Mouse (Mus musculus) frontal cortex, adult (tissue): ENCODE measurements at regions not wholly inside any gene's neighbourhood (a gene's known extent, or its start where the extent isn't known, plus 50 kb on each side); places are given as distances from the start of the nearest gene placed in this dataset.

Experiments used
- ATAC-seq: cut with Nextera tagmentation; 2 replicates; pipeline ENCODE4 v1.9.2; 2017; ENCODE audit warnings: mild to moderate bottlenecking, moderate library complexity, mixed read lengths; ENCODE audit not compliant: low TSS enrichment

GRCm38 (mm10) chr1:194041393-194042352 is 576.3 kb upstream of the Plxna2 start:
- peak; percentile 72 for ATAC-seq

GRCm38 (mm10) chr1:194038711-194039110 is 579.3 kb upstream of the Plxna2 start:
- no peak for ATAC-seq

DNA sequence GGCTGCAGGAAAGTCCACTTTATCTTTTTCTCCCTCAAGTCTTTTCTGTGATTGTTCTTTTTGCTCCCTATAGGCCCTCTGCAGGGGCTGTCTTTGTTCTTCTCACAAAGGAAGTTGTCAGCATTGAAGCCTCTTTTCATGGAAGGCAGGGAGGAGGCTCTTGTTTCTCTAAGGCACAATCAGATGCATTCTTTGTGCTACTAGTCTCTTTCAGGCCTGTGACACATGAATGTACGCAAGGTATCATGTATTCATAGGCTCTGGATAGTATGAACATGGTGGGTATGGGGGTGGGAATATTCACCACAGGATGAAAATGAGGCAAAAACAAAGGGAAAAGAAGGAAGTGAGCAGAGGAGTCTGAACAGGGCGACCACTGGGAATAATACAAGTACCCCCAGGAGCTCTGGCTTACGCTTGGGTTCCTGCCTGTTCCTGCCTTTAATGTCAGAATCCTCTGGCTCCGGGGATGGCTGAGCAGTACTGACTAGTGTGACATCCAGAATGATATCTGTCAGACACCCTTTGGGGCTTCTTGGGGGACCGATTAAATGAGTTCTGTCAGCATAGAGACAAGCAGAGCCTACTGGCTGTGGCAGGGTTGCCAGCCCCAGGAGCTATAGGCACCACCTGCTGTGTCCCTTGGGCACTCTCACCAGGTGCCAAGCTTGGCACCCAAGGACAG is 583.7 kb upstream of the Plxna2 start:
- ATAC-seq, result no peak

- no peak for ATAC-seq
Observed at GRCm38 (mm10) chr1:194032603-194033002, 585.4 kb upstream of the Plxna2 start.

DNA sequence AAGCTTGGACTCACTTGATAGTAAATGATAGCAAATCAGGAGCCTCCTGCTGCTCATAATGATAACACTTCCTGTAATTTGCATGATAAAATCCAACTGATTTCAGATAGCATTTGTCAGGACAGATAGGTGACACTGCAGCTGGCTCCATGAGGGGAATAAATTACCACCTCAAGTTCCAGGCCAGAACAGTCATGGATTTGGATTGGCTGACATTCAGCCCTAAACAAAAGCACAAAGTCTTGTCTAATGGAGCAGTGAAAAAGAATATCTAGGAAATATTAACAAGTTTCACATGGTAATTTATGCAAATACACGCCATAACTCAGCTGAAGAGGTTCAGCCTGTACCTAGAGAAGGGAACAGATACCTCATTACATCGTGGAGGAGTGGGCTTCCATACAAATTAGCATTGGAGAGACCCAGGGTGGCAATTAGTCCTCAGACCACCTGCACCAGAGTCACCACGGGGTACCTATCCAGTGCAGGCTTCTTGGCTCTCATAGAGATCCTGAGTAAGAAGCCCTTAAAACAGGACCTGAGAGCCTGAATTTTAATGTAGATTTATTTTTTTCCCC is 587.3 kb upstream of the Plxna2 start:
- no peak for ATAC-seq

GRCm38 (mm10) chr1:194026958-194027692 is 590.9 kb upstream of the Plxna2 start:
- no peak for ATAC-seq

DNA sequence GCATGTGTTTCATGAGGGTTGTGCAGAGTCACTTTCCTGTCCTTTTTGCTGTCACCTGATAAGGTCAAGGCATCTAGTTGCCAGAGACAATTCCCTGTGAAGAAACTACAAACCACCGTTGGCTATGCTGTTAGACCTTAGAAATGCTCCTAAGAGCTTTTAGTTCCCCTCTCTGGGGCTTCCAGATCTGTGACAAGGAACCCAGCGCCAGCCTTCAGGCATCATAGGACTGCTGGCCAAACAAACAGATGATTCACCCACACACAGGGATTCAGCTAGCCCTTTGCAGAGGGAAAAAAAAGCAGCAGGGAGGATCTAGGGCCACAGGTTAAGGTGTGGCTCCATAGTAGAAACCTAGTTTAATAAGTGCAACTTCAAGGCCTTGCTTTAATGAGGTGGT is 591.8 kb upstream of the Plxna2 start:
- no peak for ATAC-seq

GRCm38 (mm10) chr1:194019282-194019681 is 598.7 kb upstream of the Plxna2 start:
- ATAC-seq, result peak; percentile 90

- ATAC-seq, result no peak
Observed at GRCm38 (mm10) chr1:193992226-193992625, 622.1 kb upstream of the Camk1g start.

DNA sequence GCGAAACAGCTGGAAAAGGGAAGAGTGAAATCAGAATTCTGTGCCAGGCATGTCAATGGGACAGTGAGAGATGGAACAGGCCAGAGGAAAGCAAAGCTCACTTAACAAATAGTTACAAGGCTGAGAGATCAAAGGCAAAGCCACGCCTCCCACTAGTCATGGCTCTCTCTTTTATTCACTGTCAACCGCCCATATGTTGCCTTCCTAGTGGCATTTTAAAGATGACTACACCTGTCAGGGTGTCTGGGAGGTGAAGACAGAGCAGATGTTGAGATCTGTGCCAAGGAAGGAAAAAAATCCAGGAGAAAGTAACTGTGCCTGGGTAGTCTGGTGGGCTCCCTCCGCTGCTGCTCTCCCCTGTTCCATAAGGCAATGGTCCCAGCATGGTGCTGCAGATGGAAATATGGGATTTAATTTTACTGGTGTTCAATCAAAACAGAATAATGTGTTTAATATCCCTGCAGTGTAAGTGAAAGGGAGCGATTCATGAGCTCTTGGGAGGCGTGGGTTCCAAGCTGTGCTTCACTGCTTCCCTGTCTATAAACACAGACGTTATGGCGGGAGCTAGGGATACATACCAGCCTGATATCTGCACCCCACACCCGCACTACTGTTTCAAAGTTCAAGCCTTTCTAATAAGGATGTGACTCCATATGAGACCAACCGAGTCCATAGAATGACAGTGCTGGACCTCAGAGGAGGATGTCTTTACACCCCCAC is 620.0 kb upstream of the Camk1g start:
- ATAC-seq, result peak; percentile 47; the same call in 1 of the 2 replicates

- no peak for ATAC-seq
Observed at GRCm38 (mm10) chr1:193988970-193989904, 619.1 kb upstream of the Camk1g start.

DNA sequence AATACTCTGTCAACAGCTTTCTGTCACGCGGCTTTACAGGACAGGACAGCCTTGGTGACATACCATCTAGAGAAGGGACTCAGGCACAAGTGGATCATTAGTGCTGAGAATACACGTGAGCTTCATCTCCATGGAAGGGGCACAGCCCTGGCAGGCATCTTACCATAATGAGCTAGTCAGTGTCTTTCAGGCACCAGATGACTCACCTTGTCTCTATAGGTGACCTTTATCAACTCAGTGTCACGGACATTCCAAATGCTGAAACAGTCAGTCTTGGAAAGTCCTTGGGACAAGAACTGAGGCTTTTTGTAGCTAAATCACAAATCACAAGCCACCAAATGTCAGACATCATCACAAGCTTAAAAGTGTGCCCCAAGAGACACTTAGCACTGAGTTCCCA is 610.5 kb upstream of the Camk1g start:
- ATAC-seq, result no peak

- ATAC-seq, result no peak
Observed at GRCm38 (mm10) chr1:193971537-193971936, 601.4 kb upstream of the Camk1g start.

GRCm38 (mm10) chr1:193969264-193969908 is 599.3 kb upstream of the Camk1g start:
- ATAC-seq, result no peak; the same call in 1 of the 2 replicates

- ATAC-seq, result no peak
Observed at GRCm38 (mm10) chr1:193967957-193968926, 598.1 kb upstream of the Camk1g start.

- no peak for ATAC-seq
Observed at GRCm38 (mm10) chr1:193966652-193967555, 596.8 kb upstream of the Camk1g start.

DNA sequence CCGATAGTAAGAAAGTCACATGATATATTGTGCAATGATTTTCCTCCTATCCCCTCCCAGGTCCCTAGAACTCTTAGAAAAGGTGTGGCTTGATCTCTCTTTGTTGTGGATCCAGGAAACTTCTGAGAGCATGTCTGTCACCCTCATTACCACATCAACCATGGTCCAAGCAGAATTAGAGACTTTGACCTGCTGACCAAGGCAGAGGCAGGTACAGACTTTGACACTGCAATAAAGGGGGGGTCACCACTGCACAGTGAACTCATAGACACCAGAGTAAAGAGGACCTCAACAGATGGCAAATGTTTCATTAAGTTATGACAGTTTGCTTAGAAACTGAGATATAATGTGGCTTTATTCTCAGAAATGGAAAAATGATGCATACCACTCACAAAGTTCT is 595.2 kb upstream of the Camk1g start:
- no peak for ATAC-seq
